Mouse (Mus musculus) forebrain, embryonic 10.5 days (tissue): Measurements from ENCODE around the gene Flot1. TPM values are rescaled to one million over a fixed set of nuclear protein-coding genes. Genes with fewer than 3 reads are reported as not detected.
"Not testable (repeated sequence)": the region's sequence is repeated elsewhere in the genome, so short reads cannot be mapped to it uniquely, and the experiment has no call there.

Experiments used
- DNase-seq: peaks from one replicate; pipeline ENCODE4 v3.0.0-alpha.2; 2017; ENCODE audit warnings: low spot score; ENCODE audit errors: extremely low spot score
- H3K27ac ChIP-seq: fragments of 300-500 bp; sonication (generic); 2 replicates; pipeline ENCODE4 v1.5.1; 2016; ENCODE audit warnings: mild to moderate bottlenecking
- H3K27me3 ChIP-seq: fragments of 300-500 bp; sonication (generic); 2 replicates; pipeline ENCODE4 v1.6.1; 2016; ENCODE audit warnings: mild to moderate bottlenecking; ENCODE audit not compliant: poor library complexity, severe bottlenecking
- H3K36me3 ChIP-seq: fragments of 300-500 bp; sonication (generic); replicated peaks from 2 replicates; pipeline ENCODE4 v1.6.1; 2016; ENCODE audit warnings: mild to moderate bottlenecking, moderate library complexity
- H3K4me1 ChIP-seq: fragments of 300-500 bp; sonication (generic); 2 replicates; pipeline ENCODE4 v1.6.1; 2016
- H3K4me3 ChIP-seq: fragments of 300-500 bp; sonication (generic); 2 replicates; pipeline ENCODE4 v1.5.1; 2016; ENCODE audit warnings: mild to moderate bottlenecking, moderate library complexity
- H3K9me3 ChIP-seq: fragments of 300-500 bp; sonication (generic); 2 replicates; pipeline ENCODE4 v1.6.1; 2016; ENCODE audit warnings: mild to moderate bottlenecking, moderate library complexity
- WGBS: fragments of 180-500 bp; shearing (Covaris S2); methylation state at CpG from one replicate; pipeline ENCODE4 v1.1.7; 2016; 5-methylcytosine and 5-hydroxymethylcytosine counted together
- polyA plus RNA-seq: library from polyadenylated mRNA; unstranded; fragments of >200 nt; fragmentation: Nextera tagmentation; extraction: Ambion mirVana; gene quantifications from 2 replicates; pipeline ENCODE4 v1.2.1, GENCODE M21; 2016

The Flot1 gene
- polyA plus RNA-seq, 1 experiment from 2014 or later, result 51.6 TPM

- Histone ChIP-seq H3K27me3 (no peaks in the 10 kb centered on the region), H3K9me3 (no peaks in the 10 kb centered on the region), H3K4me1 (peaks cover 43% of the 10 kb centered on the region), H3K4me3 (peak overlapping the region; percentile 90; the same call in 1 of the 2 replicates), H3K36me3 (peaks cover 85% of the 10 kb centered on the region), H3K27ac (no peak overlapping the region)
- DNase-seq, result peak; percentile 38
- WGBS, result 30% methylated on average over 5 of the region's 5 CpGs
These were observed 10.3 kb downstream of the Flot1 start for GRCm38 (mm10) chr17:35833239-35833751.

GRCm38 (mm10) chr17:35833894-35834293 is 10.9 kb downstream of the Flot1 start:
- Histone ChIP-seq H3K4me1 (peaks cover 47% of the 10 kb centered on the region), H3K9me3 (no peaks in the 10 kb centered on the region), H3K4me3 (peak overlapping the region; percentile 90; the same call in 1 of the 2 replicates), H3K27me3 (no peaks in the 10 kb centered on the region), H3K36me3 (peaks cover 80% of the 10 kb centered on the region), H3K27ac (no peak overlapping the region)
- DNase-seq, result no peak
- WGBS, result 62% methylated on average over 5 of the region's 5 CpGs

GRCm38 (mm10) chr17:35834696-35835422 is 11.8 kb downstream of the Flot1 start:
- H3K27ac ChIP-seq, result no peak overlapping the region
- peaks cover 51% of the 10 kb centered on the region for H3K4me1 ChIP-seq

GRCm38 (mm10) chr17:35835424-35836140 is 12.6 kb downstream of the Flot1 start:
- 90% methylated on average over 26 of the region's 26 CpGs for WGBS
- H3K36me3 ChIP-seq, result peaks cover 65% of the 10 kb centered on the region
- DNase-seq, result no peak
- peak overlapping the region; percentile 99; the same call in 1 of the 2 replicates for H3K27ac ChIP-seq
- H3K4me1 ChIP-seq, result peaks cover 48% of the 10 kb centered on the region
- no peaks in the 10 kb centered on the region for H3K9me3 ChIP-seq
- H3K27me3 ChIP-seq, result no peaks in the 10 kb centered on the region
- H3K4me3 ChIP-seq, result peak overlapping the region; percentile 90

More at GRCm38 (mm10) chr17:35834696-35835422, 11.8 kb downstream of the Flot1 start:
- H3K9me3 ChIP-seq, result no peaks in the 10 kb centered on the region
- peak overlapping the region; percentile 90 for H3K4me3 ChIP-seq
- WGBS, result 84% methylated on average over 26 of the region's 26 CpGs
- no peak for DNase-seq
- H3K27me3 ChIP-seq, result no peaks in the 10 kb centered on the region
- H3K36me3 ChIP-seq, result peaks cover 71% of the 10 kb centered on the region

GRCm38 (mm10) chr17:35836178-35836965 is 13.3 kb downstream of the Flot1 start:
- 10% methylated on average over 24 of the region's 24 CpGs for WGBS
- H3K9me3 ChIP-seq, result no peaks in the 10 kb centered on the region
- H3K4me3 ChIP-seq, result peak overlapping the region; percentile 90
- H3K27me3 ChIP-seq, result no peaks in the 10 kb centered on the region
- peak; percentile 70 for DNase-seq
- peaks cover 58% of the 10 kb centered on the region for H3K36me3 ChIP-seq
- peak overlapping the region; percentile 99 for H3K27ac ChIP-seq
- peaks cover 49% of the 10 kb centered on the region for H3K4me1 ChIP-seq

GRCm38 (mm10) chr17:35836991-35837422 is 14.0 kb downstream of the Flot1 start:
- peak overlapping the region; percentile 99 for H3K27ac ChIP-seq
- H3K36me3 ChIP-seq, result peaks cover 51% of the 10 kb centered on the region
- no peaks in the 10 kb centered on the region for H3K27me3 ChIP-seq
- peak; percentile 93 for DNase-seq
- no peaks in the 10 kb centered on the region for H3K9me3 ChIP-seq
- H3K4me1 ChIP-seq, result peaks cover 52% of the 10 kb centered on the region
- under 1% methylated on average over 25 of the region's 25 CpGs for WGBS
- H3K4me3 ChIP-seq, result peak overlapping the region; percentile 90

- under 1% methylated on average over 18 of the region's 18 CpGs for WGBS
- peaks cover 57% of the 10 kb centered on the region for H3K4me1 ChIP-seq
- H3K27ac ChIP-seq, result peak overlapping the region; percentile 99
- H3K9me3 ChIP-seq, result no peaks in the 10 kb centered on the region
- H3K27me3 ChIP-seq, result no peaks in the 10 kb centered on the region
- peaks cover 47% of the 10 kb centered on the region for H3K36me3 ChIP-seq
- DNase-seq, result peak; percentile 71
- peak overlapping the region; percentile 90 for H3K4me3 ChIP-seq
These were observed 14.5 kb downstream of the Flot1 start for GRCm38 (mm10) chr17:35837487-35837886.

- no peaks in the 10 kb centered on the region for H3K9me3 ChIP-seq
- no peaks in the 10 kb centered on the region for H3K27me3 ChIP-seq
- peaks cover 63% of the 10 kb centered on the region for H3K4me1 ChIP-seq
- WGBS, result 1% methylated on average over 29 of the region's 29 CpGs
- peaks cover 40% of the 10 kb centered on the region for H3K36me3 ChIP-seq
- H3K27ac ChIP-seq, result peak within 1 kb of the TSS; percentile 99
- peak within 1 kb of the TSS; percentile 90 for H3K4me3 ChIP-seq
- DNase-seq, result peak; percentile 97
These were observed 15.1 kb downstream of the Flot1 start, which contains the start of gene Tubb5 for GRCm38 (mm10) chr17:35838122-35838544. Gene Tubb5, minus strand, starts transcription at chr17:35838306.

GRCm38 (mm10) chr17:35838570-35838969 is 15.5 kb downstream of the Flot1 start:
- Histone ChIP-seq H3K4me1 (peaks cover 63% of the 10 kb centered on the region), H3K27ac (peak overlapping the region; percentile 99), H3K36me3 (peaks cover 36% of the 10 kb centered on the region), H3K4me3 (peak overlapping the region; percentile 90), H3K9me3 (no peaks in the 10 kb centered on the region), H3K27me3 (no peaks in the 10 kb centered on the region)
- DNase-seq, result peak; percentile 53
- under 1% methylated on average over 5 of the region's 5 CpGs for WGBS

- WGBS, result 55% methylated on average over 3 of the region's 3 CpGs
- not testable (repeated sequence) for H3K27me3 ChIP-seq, H3K9me3 ChIP-seq, DNase-seq
- Histone ChIP-seq H3K4me1 (peaks cover 59% of the 10 kb centered on the region), H3K4me3 (peak overlapping the region; percentile 90), H3K36me3 (peaks cover 32% of the 10 kb centered on the region), H3K27ac (peak overlapping the region; percentile 99)
These were observed 16.0 kb downstream of the Flot1 start for GRCm38 (mm10) chr17:35839002-35839401.

GRCm38 (mm10) chr17:35840561-35840960 is 17.5 kb downstream of the Flot1 start:
- DNase-seq, result no peak
- Histone ChIP-seq H3K4me1 (peaks cover 43% of the 10 kb centered on the region), H3K4me3 (peak overlapping the region; percentile 72), H3K9me3 (no peaks in the 10 kb centered on the region), H3K27ac (peak overlapping the region; percentile 94), H3K36me3 (peaks cover 32% of the 10 kb centered on the region), H3K27me3 (no peaks in the 10 kb centered on the region)
- WGBS, result 57% methylated on average over 14 of the region's 14 CpGs
